Mouse (Mus musculus) embryonic facial prominence, embryonic 13.5 days (tissue): Measurements from ENCODE around the gene Pnlip. TPM values are rescaled to one million over a fixed set of nuclear protein-coding genes. Genes with fewer than 3 reads are reported as not detected.

Experiments
- ATAC-seq: fragments of 200-750 bp; cut with Nextera tagmentation; 2 replicates; pipeline ENCODE4 v1.8.0; 2017; ENCODE audit warnings: low read depth; ENCODE audit not compliant: insufficient number of reproducible peaks, insufficient read depth, low FRiP score, low TSS enrichment
- H3K27ac ChIP-seq: fragments of 300-500 bp; sonication (generic); 2 replicates; pipeline ENCODE4 v1.5.1; 2015; ENCODE audit warnings: moderate library complexity, mild to moderate bottlenecking, inconsistent platforms
- H3K27me3 ChIP-seq: fragments of 300-500 bp; sonication (generic); 2 replicates; pipeline ENCODE4 v1.6.1; 2015; ENCODE audit warnings: mild to moderate bottlenecking, inconsistent platforms
- H3K36me3 ChIP-seq: fragments of 300-500 bp; sonication (generic); 2 replicates; pipeline ENCODE4 v1.6.1; 2015; ENCODE audit warnings: mild to moderate bottlenecking, inconsistent platforms
- H3K4me1 ChIP-seq: fragments of 300-500 bp; sonication (generic); 2 replicates; pipeline ENCODE4 v1.6.1; 2015; ENCODE audit warnings: inconsistent platforms
- H3K4me2 ChIP-seq: fragments of 300-500 bp; sonication (generic); 2 replicates; pipeline ENCODE4 v1.6.1; 2015; ENCODE audit warnings: moderate library complexity, mild to moderate bottlenecking, inconsistent platforms
- H3K4me3 ChIP-seq: fragments of 300-500 bp; sonication (generic); 2 replicates; pipeline ENCODE4 v1.5.1; 2015; ENCODE audit warnings: mild to moderate bottlenecking, inconsistent platforms
- H3K9ac ChIP-seq: fragments of 300-500 bp; sonication (generic); 2 replicates; pipeline ENCODE4 v1.6.1; 2015; ENCODE audit warnings: mild to moderate bottlenecking, inconsistent platforms
- H3K9me3 ChIP-seq: fragments of 300-500 bp; sonication (generic); 2 replicates; pipeline ENCODE4 v1.6.1; 2016; ENCODE audit warnings: inconsistent platforms
- WGBS: fragments of 180-500 bp; shearing (Covaris S2); methylation state at CpG from one replicate; pipeline ENCODE4 v1.1.7; 2015; ENCODE audit warnings: mixed read lengths; 5-methylcytosine and 5-hydroxymethylcytosine counted together
- polyA plus RNA-seq: library from polyadenylated mRNA; unstranded; fragments of >200 nt; fragmentation: Nextera tagmentation; extraction: Ambion mirVana; gene quantifications from 2 replicates; pipeline ENCODE4 v1.2.1, GENCODE M21; 2015

The Pnlip gene
- not detected in 2 replicates for polyA plus RNA-seq

GRCm38 (mm10) chr19:58652198-58652597 lies at the start of gene Pnlip:
Gene Pnlip, plus strand, starts transcription at chr19:58652498.
- H3K27me3 ChIP-seq: no peaks in the 10 kb centered on the region
- no peak within 1 kb of the TSS for H3K27ac ChIP-seq
- no peaks in the 10 kb centered on the region for H3K4me1 ChIP-seq
- H3K4me3 ChIP-seq: no peak within 1 kb of the TSS
- H3K4me2 ChIP-seq: no peak within 1 kb of the TSS
- no peaks in the 10 kb centered on the region for H3K9me3 ChIP-seq
- H3K36me3 ChIP-seq: no peaks in the 10 kb centered on the region
- no peak within 1 kb of the TSS for H3K9ac ChIP-seq
- no peak for ATAC-seq
- WGBS: 84% methylated on average over 5 of the region's 5 CpGs

DNA sequence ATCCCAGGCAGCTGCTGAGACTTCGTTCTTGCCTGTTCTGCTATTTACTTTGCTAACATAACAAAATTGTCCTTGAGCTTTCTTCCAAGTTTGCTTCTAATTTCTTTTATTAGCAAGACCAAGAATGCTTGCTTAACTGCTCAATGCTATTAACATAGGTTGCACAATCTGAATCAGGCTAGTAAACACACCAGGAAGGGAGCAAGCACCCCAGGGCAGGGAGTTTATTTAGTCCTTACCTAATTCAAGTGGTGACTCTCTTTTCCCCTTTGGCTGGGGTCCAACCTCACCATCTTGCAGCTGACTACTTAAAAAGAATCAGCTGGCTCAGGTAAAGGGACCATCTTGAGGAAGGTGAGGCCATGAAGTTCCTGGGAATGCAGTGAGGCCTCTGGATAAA lies 42.6 kb upstream of the Pnlip start:
- Histone ChIP-seq H3K27me3 (no peaks in the 10 kb centered on the region), H3K4me2 (no peak overlapping the region), H3K9me3 (no peaks in the 10 kb centered on the region), H3K4me3 (no peak overlapping the region), H3K9ac (no peak overlapping the region), H3K27ac (no peak overlapping the region), H3K36me3 (no peaks in the 10 kb centered on the region), H3K4me1 (no peaks in the 10 kb centered on the region)
- WGBS: 64% methylated on average over 1 of the region's 1 CpGs
- no peak for ATAC-seq

DNA sequence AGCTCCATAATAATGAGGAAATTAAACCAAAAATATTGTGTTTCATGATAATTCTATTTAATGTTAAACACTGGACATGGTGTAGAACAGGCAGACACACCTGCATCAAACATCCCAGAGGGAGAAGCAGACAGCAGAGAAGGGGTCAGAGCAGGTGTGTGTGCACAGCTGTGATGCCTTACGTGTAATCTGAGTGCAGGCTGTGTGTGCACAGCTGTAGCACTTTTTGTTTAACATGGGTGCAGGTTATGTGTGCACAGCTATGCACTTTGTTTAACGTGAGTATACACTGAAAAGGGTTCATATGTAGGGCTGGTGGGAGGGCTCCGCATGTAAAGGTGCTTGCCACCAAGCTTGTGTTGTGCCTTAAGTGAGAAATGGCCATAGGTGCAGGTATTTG lies 39.6 kb upstream of the Pnlip start:
- ATAC-seq: no peak
- no peak overlapping the region for H3K4me3 ChIP-seq
- no peaks in the 10 kb centered on the region for H3K9me3 ChIP-seq
- no peaks in the 10 kb centered on the region for H3K27me3 ChIP-seq
- H3K9ac ChIP-seq: no peak overlapping the region
- WGBS: 74% methylated on average over 3 of the region's 3 CpGs
- H3K27ac ChIP-seq: no peak overlapping the region
- no peaks in the 10 kb centered on the region for H3K36me3 ChIP-seq
- H3K4me2 ChIP-seq: no peak overlapping the region
- H3K4me1 ChIP-seq: no peaks in the 10 kb centered on the region

GRCm38 (mm10) chr19:58616606-58617005 lies 35.7 kb upstream of the Pnlip start:
- Histone ChIP-seq H3K36me3 (no peaks in the 10 kb centered on the region), H3K4me2 (no peak overlapping the region), H3K27me3 (no peaks in the 10 kb centered on the region), H3K9me3 (no peaks in the 10 kb centered on the region), H3K4me1 (no peaks in the 10 kb centered on the region), H3K4me3 (no peak overlapping the region), H3K9ac (no peak overlapping the region), H3K27ac (no peak overlapping the region)
- WGBS: 81% methylated on average over 7 of the region's 7 CpGs
- ATAC-seq: no peak

DNA sequence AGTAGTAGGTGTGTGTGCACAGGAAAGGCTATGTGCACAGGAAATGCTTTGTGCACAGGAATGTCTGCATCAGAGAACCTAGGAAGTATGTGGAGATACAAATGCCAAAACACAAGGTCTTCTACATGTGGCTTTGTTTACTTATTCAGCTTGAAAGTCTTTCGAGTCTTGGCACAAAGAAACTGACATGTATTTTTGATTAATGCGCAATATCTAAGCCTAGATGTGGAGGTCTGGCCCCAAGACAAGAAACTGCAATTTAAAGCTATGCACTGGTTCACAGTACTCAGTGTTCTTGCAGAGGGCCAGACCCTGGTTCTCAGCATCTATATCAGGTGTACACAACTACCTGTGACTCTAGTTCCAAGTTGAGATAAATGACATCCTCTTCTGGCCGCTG lies 31.6 kb upstream of the Pnlip start:
- no peaks in the 10 kb centered on the region for H3K9me3 ChIP-seq
- H3K27me3 ChIP-seq: no peaks in the 10 kb centered on the region
- H3K9ac ChIP-seq: no peak overlapping the region
- 0 out of 2 replicates have a peak, but pooled peaks cover 2% of the 10 kb centered on the region for H3K4me1 ChIP-seq
- H3K4me3 ChIP-seq: no peak overlapping the region
- no peak overlapping the region for H3K27ac ChIP-seq
- H3K4me2 ChIP-seq: no peak overlapping the region
- H3K36me3 ChIP-seq: no peaks in the 10 kb centered on the region
- WGBS: 64% methylated on average over 3 of the region's 3 CpGs
- no peak for ATAC-seq

GRCm38 (mm10) chr19:58621646-58622045 lies 30.7 kb upstream of the Pnlip start:
- H3K9me3 ChIP-seq: no peaks in the 10 kb centered on the region
- no peak for ATAC-seq
- H3K27ac ChIP-seq: no peak overlapping the region
- H3K27me3 ChIP-seq: no peaks in the 10 kb centered on the region
- H3K36me3 ChIP-seq: no peaks in the 10 kb centered on the region
- H3K9ac ChIP-seq: no peak overlapping the region
- 30% methylated on average over 1 of the region's 1 CpGs for WGBS
- no peak overlapping the region for H3K4me3 ChIP-seq
- H3K4me2 ChIP-seq: no peak overlapping the region
- H3K4me1 ChIP-seq: 0 out of 2 replicates have a peak, but pooled peaks cover 5% of the 10 kb centered on the region

GRCm38 (mm10) chr19:58624799-58625198 lies 27.5 kb upstream of the Pnlip start:
- ATAC-seq: no peak
- no peaks in the 10 kb centered on the region for H3K27me3 ChIP-seq

DNA sequence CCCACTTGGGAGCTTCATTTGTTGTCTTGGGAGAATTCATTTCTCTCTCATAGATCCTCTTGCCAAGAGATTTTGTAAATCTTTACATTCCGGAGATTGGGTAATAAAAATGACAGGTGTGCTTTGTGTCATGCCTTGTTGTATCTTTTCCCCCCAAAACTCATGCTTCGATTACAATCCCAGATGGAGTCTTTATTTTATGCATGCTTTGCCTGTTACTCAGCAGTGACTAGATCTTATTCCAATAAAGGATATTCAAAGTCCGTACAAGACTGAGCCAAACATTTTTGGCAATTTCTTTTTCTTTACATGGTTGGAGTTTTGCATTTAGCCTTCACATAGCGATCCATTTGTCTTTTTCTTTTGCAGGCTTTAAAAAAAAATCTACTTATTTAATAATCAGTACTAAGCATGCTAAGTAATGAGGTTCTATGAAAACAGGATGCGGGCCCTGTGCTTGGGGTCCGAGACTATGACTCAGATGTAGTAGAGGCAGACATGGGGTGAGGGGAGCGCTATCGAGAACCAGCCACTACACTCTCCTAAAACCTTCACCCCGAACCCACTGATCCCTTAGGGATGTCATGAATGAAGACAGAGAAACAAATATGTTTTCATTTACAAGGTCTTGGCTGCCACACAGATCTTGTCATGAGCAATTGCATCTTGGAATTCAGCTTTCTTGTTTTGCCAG lies 26.9 kb upstream of the Pnlip start:
- H3K4me3 ChIP-seq: no peak overlapping the region
- no peak for ATAC-seq
- no peaks in the 10 kb centered on the region for H3K36me3 ChIP-seq
- no peak overlapping the region for H3K4me2 ChIP-seq
- WGBS: 59% methylated on average over 9 of the region's 9 CpGs
- H3K27me3 ChIP-seq: no peaks in the 10 kb centered on the region
- H3K4me1 ChIP-seq: 0 out of 2 replicates have a peak, but pooled peaks cover 5% of the 10 kb centered on the region
- H3K9ac ChIP-seq: no peak overlapping the region
- H3K27ac ChIP-seq: no peak overlapping the region
- no peaks in the 10 kb centered on the region for H3K9me3 ChIP-seq

More at GRCm38 (mm10) chr19:58624799-58625198, 27.5 kb upstream of the Pnlip start:
- no peaks in the 10 kb centered on the region for H3K9me3 ChIP-seq
- no peak overlapping the region for H3K27ac ChIP-seq
- H3K4me1 ChIP-seq: 0 out of 2 replicates have a peak, but pooled peaks cover 5% of the 10 kb centered on the region
- H3K4me3 ChIP-seq: no peak overlapping the region
- 71% methylated on average over 4 of the region's 4 CpGs for WGBS
- H3K4me2 ChIP-seq: no peak overlapping the region
- no peaks in the 10 kb centered on the region for H3K36me3 ChIP-seq
- no peak overlapping the region for H3K9ac ChIP-seq

DNA sequence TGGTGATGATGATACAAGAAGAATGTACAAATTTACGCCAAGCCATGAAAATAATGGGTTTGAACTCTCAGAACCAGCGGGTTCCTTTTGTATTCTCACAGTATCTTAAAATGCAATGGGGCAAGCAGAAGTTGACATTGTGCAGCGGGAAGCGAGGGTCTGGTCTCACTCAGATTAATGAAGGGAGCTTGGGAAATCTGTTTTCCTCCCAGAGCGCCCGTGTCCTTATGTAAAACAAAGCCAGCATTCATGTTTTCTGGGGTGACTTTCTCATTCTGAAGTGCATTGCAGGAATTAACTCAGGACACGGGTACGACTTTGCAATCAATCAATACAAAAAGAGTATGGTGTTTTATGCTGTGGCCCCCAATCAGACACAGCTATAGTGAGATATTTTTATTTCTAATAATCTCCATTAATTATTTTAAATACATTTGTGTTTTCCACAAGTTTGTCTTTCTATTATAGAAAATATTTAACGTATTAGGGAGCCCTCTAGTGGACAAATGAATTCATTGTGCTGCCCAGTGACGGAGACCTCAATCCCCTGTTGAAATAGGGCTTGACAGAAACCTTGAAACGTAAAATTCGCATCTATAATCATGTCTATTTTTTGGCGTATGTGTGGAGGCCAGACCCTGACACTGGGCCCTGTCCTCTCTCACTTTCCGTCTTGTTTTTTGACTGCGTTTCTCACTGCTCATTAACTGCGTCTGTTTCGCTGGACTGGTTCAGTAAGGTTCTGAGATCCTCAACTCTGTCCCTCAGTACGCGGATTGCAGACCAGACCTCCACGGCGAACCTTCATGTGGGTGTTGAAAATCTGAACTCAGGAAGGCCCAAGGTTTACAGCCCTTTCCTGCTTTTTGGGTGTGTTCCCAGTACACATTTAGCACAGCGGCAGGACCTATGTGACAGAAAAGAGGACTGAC lies 24.6 kb upstream of the Pnlip start:
- Histone ChIP-seq H3K27ac (no peak overlapping the region), H3K4me1 (0 out of 2 replicates have a peak, but pooled peaks cover 5% of the 10 kb centered on the region), H3K27me3 (no peaks in the 10 kb centered on the region), H3K4me3 (no peak overlapping the region), H3K9me3 (no peaks in the 10 kb centered on the region), H3K9ac (no peak overlapping the region), H3K4me2 (peak overlapping the region; percentile 37), H3K36me3 (no peaks in the 10 kb centered on the region)
- 35% methylated on average over 22 of the region's 22 CpGs for WGBS
- ATAC-seq: no peak

GRCm38 (mm10) chr19:58629351-58629773 lies 22.9 kb upstream of the Pnlip start:
- Histone ChIP-seq H3K9ac (no peak overlapping the region), H3K36me3 (no peaks in the 10 kb centered on the region), H3K4me1 (0 out of 2 replicates have a peak, but pooled peaks cover 5% of the 10 kb centered on the region), H3K4me3 (no peak overlapping the region), H3K27me3 (no peaks in the 10 kb centered on the region), H3K4me2 (no peak overlapping the region), H3K27ac (no peak overlapping the region), H3K9me3 (no peaks in the 10 kb centered on the region)
- no peak for ATAC-seq
- 89% methylated on average over 3 of the region's 3 CpGs for WGBS

- no peak overlapping the region for H3K27ac ChIP-seq
- H3K9ac ChIP-seq: no peak overlapping the region
- H3K36me3 ChIP-seq: no peaks in the 10 kb centered on the region
- no peaks in the 10 kb centered on the region for H3K27me3 ChIP-seq
- WGBS: 81% methylated on average over 5 of the region's 5 CpGs
- H3K4me1 ChIP-seq: no peaks in the 10 kb centered on the region
- no peak for ATAC-seq
- no peak overlapping the region for H3K4me3 ChIP-seq
- H3K9me3 ChIP-seq: no peaks in the 10 kb centered on the region
- no peak overlapping the region for H3K4me2 ChIP-seq
These were observed 2.3 kb upstream of the Pnlip start for GRCm38 (mm10) chr19:58650036-58650435.
